Mouse (Mus musculus): ENCODE data around the gene Hlf. TPM values are rescaled to one million over a fixed set of nuclear protein-coding genes. Genes with fewer than 3 reads are reported as not detected.

Gene Hlf
- total RNA-seq, 2 experiments from 2014 or later, result 10.0 to 13.7 TPM

DNA sequence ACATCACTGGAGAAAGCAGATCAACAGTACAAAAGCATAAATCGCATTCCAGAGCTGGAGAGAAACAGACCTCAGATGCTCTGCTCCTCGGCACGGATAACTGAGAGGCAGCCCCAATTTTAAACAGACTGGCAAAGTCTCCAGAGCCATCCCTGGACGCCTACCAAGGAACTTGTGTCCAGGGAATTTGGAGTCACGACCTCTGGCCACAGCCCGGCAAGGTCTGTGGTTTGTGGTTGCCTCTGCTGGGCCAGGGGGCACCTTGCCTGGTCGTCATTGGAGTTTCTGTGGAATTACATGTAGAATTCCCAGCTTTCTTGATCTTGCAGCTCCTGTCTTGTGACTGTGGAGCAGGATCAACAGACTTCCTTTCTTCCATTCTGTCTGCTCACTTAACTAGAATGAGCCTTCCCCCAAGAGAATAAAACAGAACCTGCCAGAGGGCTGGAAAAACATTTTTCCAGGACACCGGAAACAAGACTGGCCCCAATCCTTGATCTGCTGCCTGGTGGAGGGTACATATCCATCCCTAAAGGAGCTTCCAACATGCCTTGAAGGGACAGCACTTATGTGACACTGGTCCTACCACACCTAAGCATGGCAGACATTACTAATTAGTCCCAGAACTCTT is 19.1 kb downstream of the Hlf start:
- no peak for DNase-seq

DNA sequence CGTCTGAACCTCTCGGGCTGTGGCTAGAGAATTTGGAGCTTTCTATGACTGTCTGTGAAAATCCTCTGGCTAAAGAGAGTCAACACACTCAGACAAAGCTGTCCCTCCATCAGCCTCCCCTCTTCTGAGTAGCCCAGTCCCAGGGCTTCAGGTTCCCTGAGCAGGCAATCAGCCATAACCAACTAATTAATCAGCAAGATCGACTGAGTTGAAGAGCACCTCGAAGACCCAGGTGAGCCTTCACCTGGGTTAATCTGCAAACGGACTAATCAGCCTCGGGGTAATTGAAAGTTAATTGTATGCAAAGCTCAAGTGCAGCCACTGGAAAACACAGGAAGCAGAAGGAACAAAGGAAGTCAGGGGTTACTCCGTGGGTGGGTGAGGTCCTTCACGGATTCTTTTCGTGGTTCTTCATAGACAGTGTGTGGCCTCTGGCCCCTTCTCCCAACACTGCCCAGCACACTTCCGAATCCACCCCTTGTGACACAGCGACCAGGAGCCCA is 19.9 kb downstream of the Hlf start:
- DNase-seq, result no peak

DNA sequence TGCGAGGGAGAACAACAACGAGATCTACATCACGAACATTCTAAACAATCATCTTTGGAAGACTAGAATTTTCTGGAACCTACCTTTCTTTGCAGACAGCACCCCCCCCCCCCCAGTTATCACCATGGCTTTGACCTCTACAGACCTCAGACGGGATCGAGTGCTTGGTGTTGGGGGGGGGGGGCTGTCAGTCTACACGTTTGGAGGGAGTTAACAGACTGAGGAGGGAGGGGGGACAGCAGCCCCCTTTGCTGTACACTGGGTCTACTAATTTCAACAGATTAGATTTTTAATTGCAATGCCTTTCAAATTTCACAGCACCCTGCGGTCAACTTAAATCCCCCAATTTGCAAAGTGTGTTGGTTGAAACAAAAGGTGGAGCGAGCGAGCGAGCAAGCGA is 20.3 kb downstream of the Hlf start:
- DNase-seq, result no peak

- peak; percentile 87 to 92 for DNase-seq
Measured at GRCm38 (mm10) chr11:90369605-90370004, 21.1 kb downstream of the Hlf start.

DNA sequence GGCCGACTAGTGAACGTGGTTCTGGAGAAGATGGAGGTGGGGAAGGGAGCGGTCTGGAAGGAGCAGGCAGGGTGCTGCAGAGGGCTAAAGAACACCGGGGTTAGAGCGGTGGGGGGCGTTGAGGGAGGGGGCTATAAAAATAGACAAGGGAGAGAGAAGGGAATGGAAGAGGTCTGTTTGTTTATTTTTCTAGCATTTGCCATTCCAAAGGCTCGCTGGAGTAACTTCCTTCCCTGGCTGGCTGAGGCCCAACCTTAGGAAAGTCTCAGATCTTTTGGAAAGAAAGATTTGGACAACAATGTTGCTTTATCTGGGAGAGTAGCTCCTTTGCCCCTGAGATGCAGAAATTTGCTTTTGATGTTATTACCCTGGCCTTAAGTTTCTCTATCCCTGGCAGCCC is 21.6 kb downstream of the Hlf start:
- no peak for DNase-seq

GRCm38 (mm10) chr11:90367894-90368860 is 22.5 kb downstream of the Hlf start:
- DNase-seq, result no peak

DNA sequence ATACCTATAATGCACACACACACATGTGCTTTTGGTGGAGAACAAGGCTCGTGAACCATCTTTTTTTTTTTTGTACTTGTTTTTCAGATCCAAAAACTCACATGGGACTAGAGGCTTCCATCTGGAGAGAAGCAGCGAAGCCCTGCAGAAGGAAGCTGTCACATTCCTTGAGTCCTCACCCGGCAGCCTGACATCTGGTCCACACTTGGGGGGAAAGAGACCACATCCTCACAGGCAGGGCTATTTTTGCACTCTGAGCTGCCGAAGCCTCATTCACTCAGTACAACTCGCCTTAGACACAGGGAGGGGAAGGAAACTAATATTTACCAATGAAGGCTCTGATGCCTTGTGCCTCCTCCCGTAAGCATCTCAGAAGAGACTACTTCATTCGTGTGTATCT is 25.8 kb downstream of the Hlf start:
- no peak for DNase-seq

- DNase-seq, result peak; percentile 48 to 58
Measured at GRCm38 (mm10) chr11:90363821-90364497, 26.7 kb downstream of the Hlf start.

DNA sequence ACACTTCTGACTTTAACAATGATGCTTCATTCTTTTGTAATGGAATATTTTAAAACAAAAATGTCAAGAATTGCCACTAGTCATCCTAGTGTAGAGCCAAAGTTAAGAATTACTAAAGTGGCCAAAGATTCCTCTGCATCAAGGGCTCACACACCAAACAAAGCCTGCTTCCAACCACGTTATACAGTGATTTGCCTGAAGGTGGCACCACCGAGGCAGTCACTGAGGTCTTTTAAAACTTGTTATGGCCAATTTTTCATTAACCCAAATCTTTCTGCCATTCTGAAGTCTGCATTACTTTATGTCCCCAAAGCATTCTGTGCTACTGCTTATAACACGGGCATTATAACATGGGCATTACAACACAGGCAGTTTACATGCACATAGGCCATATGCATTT is 27.3 kb downstream of the Hlf start:
- peak; percentile 45 to 65 for DNase-seq

DNA sequence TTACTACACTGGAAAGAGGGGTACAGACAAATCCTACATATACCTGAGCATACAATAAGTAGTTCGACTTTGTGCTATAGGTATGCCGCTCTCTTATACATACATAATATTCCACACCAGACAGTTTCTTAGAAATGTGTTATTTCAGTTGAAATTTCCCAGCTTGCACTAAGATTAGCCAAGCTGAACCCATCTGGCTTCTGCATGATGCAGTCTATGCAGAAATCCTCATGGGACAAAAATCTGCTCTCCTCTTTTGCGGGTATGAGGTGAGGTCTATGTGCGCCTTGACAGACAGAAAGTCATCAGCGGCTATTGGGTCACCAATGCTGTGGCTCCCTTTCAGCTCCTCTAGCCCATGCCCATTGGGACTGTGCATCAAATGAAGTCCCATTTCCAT is 30.2 kb downstream of the Hlf start:
- DNase-seq, result no peak

GRCm38 (mm10) chr11:90358063-90358462 is 32.6 kb downstream of the Hlf start:
- peak; percentile 47 to 61 for DNase-seq

GRCm38 (mm10) chr11:90357371-90357770 is 33.3 kb downstream of the Hlf start:
- DNase-seq, result no peak

- peak in 1 of 2 experiments; percentile 28 for DNase-seq
Measured at GRCm38 (mm10) chr11:90356495-90357304, 34.0 kb downstream of the Hlf start.

GRCm38 (mm10) chr11:90356036-90356435 is 34.7 kb downstream of the Hlf start:
- peak in 1 of 2 experiments; percentile 26 for DNase-seq

DNA sequence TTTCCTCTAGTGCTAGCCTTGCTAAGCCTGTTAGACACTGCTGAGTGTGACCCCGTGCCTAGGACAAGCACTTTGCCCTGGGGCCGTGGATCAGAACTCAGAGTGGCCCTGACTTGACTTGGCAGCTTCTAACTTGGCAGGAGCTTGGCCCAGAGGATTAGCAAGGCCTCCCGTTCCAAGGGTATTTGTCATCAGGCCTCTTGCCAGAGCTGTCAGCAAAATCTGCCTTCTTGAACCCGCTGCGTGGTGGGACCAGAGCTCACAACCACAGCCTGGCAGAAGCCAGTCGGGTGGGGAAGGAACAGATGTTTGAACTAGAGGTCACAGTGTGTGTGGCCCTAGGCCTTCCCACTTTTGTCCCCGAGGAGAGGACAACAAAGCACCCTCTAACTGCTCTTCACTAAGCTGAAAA is 35.4 kb downstream of the Hlf start:
- DNase-seq, result peak; percentile 91 to 93

- no peak for DNase-seq
Measured at GRCm38 (mm10) chr11:90352696-90353095, 38.0 kb downstream of the Hlf start.

DNA sequence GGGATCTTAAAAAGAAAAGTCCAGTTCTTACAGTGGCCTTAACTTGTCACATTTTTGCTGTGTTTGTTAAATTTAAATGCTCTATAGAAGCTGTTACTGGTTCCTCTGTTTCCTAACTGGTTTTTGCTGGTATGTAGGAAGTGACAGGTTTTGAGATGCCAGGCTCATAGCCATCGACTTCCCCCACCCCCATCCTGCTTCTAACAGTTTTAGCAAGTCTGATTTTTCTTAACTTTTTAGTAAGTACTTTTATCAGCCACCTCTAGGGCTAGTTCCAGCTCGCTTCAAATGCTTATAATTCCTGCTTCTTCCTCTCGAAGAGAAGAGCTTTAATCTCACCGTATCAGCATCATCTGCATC is 40.6 kb downstream of the Hlf start:
- no peak for DNase-seq

DNA sequence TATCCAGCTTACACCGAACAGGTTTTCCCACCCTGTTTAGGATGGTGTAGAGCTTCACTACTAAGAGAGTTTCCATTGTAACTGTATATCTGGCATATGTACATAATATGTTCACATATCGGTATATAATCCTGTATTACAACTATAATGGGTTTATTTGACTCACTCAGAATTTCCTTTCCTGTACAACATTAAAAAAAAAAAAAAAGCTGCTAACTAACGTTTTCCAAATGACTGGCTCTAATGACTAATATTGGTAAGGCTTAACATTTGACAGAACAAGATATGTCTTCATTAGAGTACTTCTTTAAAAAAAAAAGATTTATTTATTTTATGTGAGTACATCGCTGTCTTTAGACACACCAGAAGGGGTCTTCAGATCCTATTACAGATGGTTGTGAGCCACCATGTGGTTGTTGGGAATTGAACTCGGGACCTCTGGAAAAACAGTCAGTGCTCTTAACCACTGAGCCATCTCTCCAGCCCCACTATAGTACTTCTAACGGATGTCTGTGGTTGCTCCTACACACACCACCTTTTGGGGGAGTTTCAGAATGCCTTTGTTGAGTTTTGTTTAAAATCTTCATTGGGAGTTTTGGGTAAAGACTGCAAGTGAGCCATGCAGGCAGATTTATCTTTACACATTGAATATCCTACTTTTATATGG is 41.1 kb downstream of the Hlf start:
- DNase-seq, result no peak

DNA sequence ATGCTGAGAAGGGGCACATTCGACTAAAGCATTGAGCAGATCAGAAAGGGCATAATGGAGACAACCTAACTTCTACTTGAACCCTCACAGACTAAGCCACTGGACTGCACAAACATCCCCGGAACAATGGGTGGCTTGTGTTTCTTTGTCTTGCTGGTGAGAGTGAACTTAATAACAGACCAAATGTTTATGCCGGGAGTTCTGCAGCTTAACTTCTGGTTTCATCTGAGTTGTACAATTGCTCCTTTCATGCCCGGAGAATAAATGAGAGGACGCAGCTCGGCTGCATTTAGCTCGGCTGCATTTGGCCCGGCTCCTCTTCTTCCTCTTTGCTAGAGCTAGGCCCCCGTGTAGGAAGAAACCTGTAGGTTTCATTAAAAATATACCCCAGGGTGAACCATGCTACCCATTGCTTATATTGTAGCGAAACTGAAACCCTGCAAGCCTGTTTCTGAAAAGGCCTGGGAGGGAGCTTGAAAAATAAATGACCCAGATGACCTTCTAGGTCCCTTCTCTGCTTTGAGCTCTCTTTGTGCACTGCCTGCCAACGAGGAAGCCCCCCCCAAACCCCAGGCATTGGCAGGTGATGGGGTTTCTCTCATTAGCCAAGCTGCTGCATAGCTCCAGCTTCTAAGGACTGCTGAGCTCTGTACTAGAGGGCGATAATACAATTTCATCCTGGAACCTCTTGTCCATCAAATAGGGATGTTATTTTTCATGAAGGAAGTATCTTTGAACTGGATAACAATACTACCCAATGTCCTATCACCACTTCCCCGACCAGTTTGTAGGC is 42.8 kb downstream of the Hlf start:
- no peak for DNase-seq

- DNase-seq, result no peak
Measured at GRCm38 (mm10) chr11:90345746-90346145, 44.9 kb downstream of the Hlf start.
